Mouse (Mus musculus) heart, adult 18-20 months (tissue): Measurements from ENCODE around the gene Trim13. TPM values are rescaled to one million over a fixed set of nuclear protein-coding genes. Genes with fewer than 3 reads are reported as not detected.
"Not testable (repeated sequence)": the region's sequence is repeated elsewhere in the genome, so short reads cannot be mapped to it uniquely, and the experiment has no call there.

ENCODE experiments used
- DNase-seq, 2 experiments: peaks; one replicate each; pipeline ENCODE4 v3.0.0; 2021 to 2022; ENCODE audit warnings: mixed read lengths in 1 of 2
- long read RNA-seq, 2 experiments: library from polyadenylated mRNA; stranded (forward); transcript quantifications; one replicate each; pipeline ENCODE4 v2.0.0; 2021
- total RNA-seq, 2 experiments: library from RNA; stranded (reverse); gene quantifications; 2 replicates each; pipeline ENCODE4 v1.2.3; 2021

The Trim13 gene
- total RNA-seq, result 1 to 10 TPM; 7.0 to 7.3 TPM
- long read RNA-seq, experiment 1, partial matches to known transcripts, result 3 of 9 reads
- long read RNA-seq, experiment 1, other reads (novel, unspliced or antisense), result 3 of 9 reads
- long read RNA-seq, experiment 2, partial matches to known transcripts, result 2 of 2 reads
- long read RNA-seq, experiment 2, other reads (novel, unspliced or antisense), result 0 of 2 reads

GRCm38 (mm10) chr14:61597968-61598367 lies at the start of gene Trim13:
TSS of gene Trim13 (plus strand) at chr14:61598247.
- no peak for DNase-seq

GRCm38 (mm10) chr14:61548614-61549013 lies 49.4 kb upstream of the Trim13 start:
- DNase-seq, result peak in 1 of 2 experiments; percentile 40

- no peak for DNase-seq
These were observed 42.1 kb upstream of the Trim13 start for GRCm38 (mm10) chr14:61555931-61556288.

GRCm38 (mm10) chr14:61556289-61557147 lies 41.5 kb upstream of the Trim13 start, which contains the start of gene Spryd7:
TSS of gene Spryd7 (minus strand) at chr14:61556886.
- peak; percentile 98 to 99 for DNase-seq

GRCm38 (mm10) chr14:61558901-61559300 lies 39.1 kb upstream of the Trim13 start:
- DNase-seq, result no peak

- no peak for DNase-seq
These were observed 38.2 kb upstream of the Trim13 start for GRCm38 (mm10) chr14:61559856-61560255.

- DNase-seq, result not testable (repeated sequence)
These were observed 31.8 kb upstream of the Trim13 start for GRCm38 (mm10) chr14:61566211-61566610.

GRCm38 (mm10) chr14:61569344-61569743 lies 28.7 kb upstream of the Trim13 start:
- no peak for DNase-seq

GRCm38 (mm10) chr14:61571366-61571765 lies 26.7 kb upstream of the Trim13 start:
- peak; percentile 80 to 96 for DNase-seq

GRCm38 (mm10) chr14:61572131-61572530 lies 25.9 kb upstream of the Trim13 start:
- no peak for DNase-seq

- peak; percentile 56 to 62 for DNase-seq
These were observed 23.0 kb upstream of the Trim13 start for GRCm38 (mm10) chr14:61575066-61575465.

GRCm38 (mm10) chr14:61575941-61576340 lies 22.1 kb upstream of the Trim13 start:
- DNase-seq, result no peak

- DNase-seq, result no peak
These were observed 8.6 kb upstream of the Trim13 start for GRCm38 (mm10) chr14:61589288-61590065.

- no peak for DNase-seq
These were observed 1.2 kb upstream of the Trim13 start for GRCm38 (mm10) chr14:61596719-61597426.

- DNase-seq, result peak; percentile 92 to 94
These were observed 1.2 kb downstream of the Trim13 start for GRCm38 (mm10) chr14:61599057-61599806.

- no peak for DNase-seq
These were observed 3.3 kb downstream of the Trim13 start for GRCm38 (mm10) chr14:61601348-61601747.

GRCm38 (mm10) chr14:61603069-61603755 lies 5.2 kb downstream of the Trim13 start:
- no peak for DNase-seq

GRCm38 (mm10) chr14:61604081-61604480 lies 6.0 kb downstream of the Trim13 start:
- DNase-seq, result no peak

GRCm38 (mm10) chr14:61606088-61606487 lies 8.0 kb downstream of the Trim13 start:
- not testable (repeated sequence) for DNase-seq

- DNase-seq, result no peak
These were observed 9.1 kb downstream of the Trim13 start, which contains the start of gene Kcnrg for GRCm38 (mm10) chr14:61607157-61607556. TSS of gene Kcnrg (plus strand) at chr14:61607457.

GRCm38 (mm10) chr14:61611766-61612165 lies 13.7 kb downstream of the Trim13 start:
- DNase-seq, result no peak
